Mouse (Mus musculus): ENCODE measurements at regions not wholly inside any gene's neighbourhood (a gene's known extent, or its start where the extent isn't known, plus 50 kb on each side); places are given as distances from the start of the nearest gene placed in this dataset.

- H3K4me3 ChIP-seq (ENCODE audit: low read depth, low read length): no peak overlapping the region
- no peaks in the 10 kb centered on the region for H3K27me3 ChIP-seq (ENCODE audit: control insufficient read depth, insufficient read depth, low read length)
- ATAC-seq (ENCODE audit: low FRiP score) (no peak), DNase-seq (ENCODE audit: low spot score, missing footprints) (no peak)
- H3K27ac ChIP-seq (ENCODE audit: low read depth, low read length): no peak overlapping the region
- no peak overlapping the region for H3K9ac ChIP-seq (ENCODE audit: low read length)
- no peaks in the 10 kb centered on the region for H3K36me3 ChIP-seq (ENCODE audit: control insufficient read depth, insufficient read depth, low read length)
- H3K4me2 ChIP-seq: no peak overlapping the region
- no peaks in the 10 kb centered on the region for H3K9me3 ChIP-seq (ENCODE audit: control insufficient read depth, low read length)
- H3K4me1 ChIP-seq (ENCODE audit: control insufficient read depth, insufficient read depth, low read length): no peaks in the 10 kb centered on the region
- 76% methylated on average over 5 of the region's 5 CpGs for WGBS
These were observed 212.2 kb downstream of the Gm10295 start for GRCm38 (mm10) chr7:71139068-71139467.

DNA sequence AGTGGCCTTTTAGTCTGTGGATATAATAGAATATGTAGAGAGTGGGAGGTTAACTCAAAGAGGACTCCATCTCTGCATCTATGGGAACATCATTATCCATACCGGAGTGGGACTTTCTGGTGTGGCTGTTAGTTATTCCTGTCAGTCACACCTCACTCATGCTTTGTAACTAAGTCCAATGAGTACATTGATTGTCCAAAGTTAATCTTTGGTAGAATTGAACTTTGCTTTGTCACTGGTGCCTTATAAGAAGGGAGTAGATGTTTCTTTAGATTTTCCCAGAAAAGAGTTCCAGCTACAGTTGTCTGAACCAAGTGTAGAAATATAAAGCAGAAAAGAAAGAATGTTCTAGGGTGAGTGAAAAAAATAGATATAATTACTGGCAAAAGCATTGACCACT is 221.3 kb downstream of the Gm10295 start:
- H3K27me3 ChIP-seq (ENCODE audit: control insufficient read depth, insufficient read depth, low read length): no peaks in the 10 kb centered on the region
- no peaks in the 10 kb centered on the region for H3K36me3 ChIP-seq (ENCODE audit: control insufficient read depth, insufficient read depth, low read length)
- ATAC-seq (ENCODE audit: low FRiP score) (no peak), DNase-seq (ENCODE audit: low spot score, missing footprints) (no peak)
- 91% methylated on average over 1 of the region's 1 CpGs for WGBS
- H3K27ac ChIP-seq (ENCODE audit: low read depth, low read length): no peak overlapping the region
- H3K4me2 ChIP-seq: no peak overlapping the region
- no peak overlapping the region for H3K4me3 ChIP-seq (ENCODE audit: low read depth, low read length)
- H3K4me1 ChIP-seq (ENCODE audit: control insufficient read depth, insufficient read depth, low read length): no peaks in the 10 kb centered on the region
- H3K9me3 ChIP-seq (ENCODE audit: control insufficient read depth, low read length): no peaks in the 10 kb centered on the region
- no peak overlapping the region for H3K9ac ChIP-seq (ENCODE audit: low read length)

DNA sequence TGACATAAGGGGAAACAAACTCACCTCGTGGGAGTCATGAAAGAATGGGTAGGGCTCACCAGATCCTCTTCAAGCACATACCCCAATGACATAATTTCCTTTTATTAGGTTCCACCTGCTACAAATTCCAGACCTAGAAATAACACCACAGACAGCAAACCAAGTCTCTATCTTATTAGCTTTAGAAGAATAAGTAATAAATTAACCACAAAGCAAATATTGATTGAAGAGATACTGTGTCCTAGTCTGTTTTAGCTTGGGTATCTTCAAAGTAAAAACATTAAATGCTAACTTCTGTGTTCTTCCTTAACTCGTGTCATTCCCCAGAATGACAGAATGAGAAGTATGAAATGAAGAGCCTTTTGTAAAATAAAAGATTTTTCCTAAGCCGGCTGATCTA is 222.4 kb downstream of the Gm10295 start:
- no peak for DNase-seq (ENCODE audit: low spot score, missing footprints)
- Histone ChIP-seq H3K4me1 (ENCODE audit: control insufficient read depth, insufficient read depth, low read length) (no peaks in the 10 kb centered on the region), H3K4me2 (no peak overlapping the region), H3K9ac (ENCODE audit: low read length) (no peak overlapping the region), H3K36me3 (ENCODE audit: control insufficient read depth, insufficient read depth, low read length) (no peaks in the 10 kb centered on the region), H3K9me3 (ENCODE audit: control insufficient read depth, low read length) (no peaks in the 10 kb centered on the region), H3K27me3 (ENCODE audit: control insufficient read depth, insufficient read depth, low read length) (no peaks in the 10 kb centered on the region), H3K4me3 (ENCODE audit: low read depth, low read length) (no peak overlapping the region), H3K27ac (ENCODE audit: low read depth, low read length) (no peak overlapping the region)
- 79% methylated on average over 3 of the region's 3 CpGs for WGBS
- no peak for ATAC-seq (ENCODE audit: low FRiP score)

DNA sequence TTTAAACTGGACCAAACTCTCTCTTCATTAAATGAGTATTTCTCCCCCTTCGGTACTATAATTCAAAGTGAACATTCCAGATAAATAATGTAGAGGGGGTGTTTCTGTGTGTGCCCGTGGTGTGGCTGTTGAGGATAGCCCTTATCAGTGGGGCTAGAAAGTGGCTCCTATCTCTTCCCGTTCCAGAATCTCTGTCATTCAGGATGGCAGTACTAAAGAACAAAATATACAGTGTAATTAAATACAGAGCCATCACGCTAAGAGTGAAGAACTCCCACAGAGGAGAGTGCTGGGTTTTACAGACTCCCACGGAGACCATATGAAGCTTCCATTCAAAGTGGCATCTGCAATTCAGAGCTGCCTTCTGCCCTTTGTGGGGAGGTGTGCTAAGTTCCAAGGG is 229.8 kb downstream of the Gm10295 start:
- Histone ChIP-seq H3K4me1 (ENCODE audit: control insufficient read depth, insufficient read depth, low read length) (no peaks in the 10 kb centered on the region), H3K27me3 (ENCODE audit: control insufficient read depth, insufficient read depth, low read length) (no peaks in the 10 kb centered on the region), H3K27ac (ENCODE audit: low read depth, low read length) (no peak overlapping the region), H3K36me3 (ENCODE audit: control insufficient read depth, insufficient read depth, low read length) (no peaks in the 10 kb centered on the region), H3K9me3 (ENCODE audit: control insufficient read depth, low read length) (no peaks in the 10 kb centered on the region), H3K9ac (ENCODE audit: low read length) (no peak overlapping the region), H3K4me3 (ENCODE audit: low read depth, low read length) (no peak overlapping the region), H3K4me2 (no peak overlapping the region)
- DNase-seq (ENCODE audit: low spot score, missing footprints) (no peak), ATAC-seq (ENCODE audit: low FRiP score) (no peak)
- 57% methylated on average over 5 of the region's 5 CpGs for WGBS

DNA sequence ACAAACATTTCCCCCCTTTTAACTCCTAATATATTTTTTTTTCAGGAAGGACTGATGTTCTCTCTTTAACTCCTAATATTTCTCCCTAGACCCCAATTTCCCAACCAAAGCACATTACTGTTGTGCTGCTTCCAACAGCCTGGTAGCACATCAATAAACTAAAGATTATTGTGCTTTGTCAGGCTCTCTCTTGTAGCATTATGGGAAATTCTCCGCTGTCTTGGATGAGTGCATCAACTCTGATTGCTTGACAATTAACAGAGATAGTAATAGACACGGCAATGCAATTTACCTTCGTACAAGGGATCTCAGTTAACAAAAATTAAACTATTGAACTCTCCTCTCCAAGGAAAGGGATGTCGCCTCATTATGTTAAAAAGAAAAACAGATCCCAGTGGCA is 230.3 kb downstream of the Gm10295 start:
- Histone ChIP-seq H3K36me3 (ENCODE audit: control insufficient read depth, insufficient read depth, low read length) (no peaks in the 10 kb centered on the region), H3K4me3 (ENCODE audit: low read depth, low read length) (no peak overlapping the region), H3K27ac (ENCODE audit: low read depth, low read length) (no peak overlapping the region), H3K4me1 (ENCODE audit: control insufficient read depth, insufficient read depth, low read length) (no peaks in the 10 kb centered on the region), H3K27me3 (ENCODE audit: control insufficient read depth, insufficient read depth, low read length) (no peaks in the 10 kb centered on the region), H3K9me3 (ENCODE audit: control insufficient read depth, low read length) (no peaks in the 10 kb centered on the region), H3K9ac (ENCODE audit: low read length) (no peak overlapping the region), H3K4me2 (no peak overlapping the region)
- DNase-seq (ENCODE audit: low spot score, missing footprints) (peak; percentile 70), ATAC-seq (ENCODE audit: low FRiP score) (no peak)
- 83% methylated on average over 4 of the region's 4 CpGs for WGBS

GRCm38 (mm10) chr7:71119987-71120386 is 231.3 kb downstream of the Gm10295 start:
- Histone ChIP-seq H3K9ac (ENCODE audit: low read length) (no peak overlapping the region), H3K27me3 (ENCODE audit: control insufficient read depth, insufficient read depth, low read length) (no peaks in the 10 kb centered on the region), H3K27ac (ENCODE audit: low read depth, low read length) (no peak overlapping the region), H3K9me3 (ENCODE audit: control insufficient read depth, low read length) (no peaks in the 10 kb centered on the region), H3K4me2 (no peak overlapping the region), H3K4me3 (ENCODE audit: low read depth, low read length) (no peak overlapping the region), H3K4me1 (ENCODE audit: control insufficient read depth, insufficient read depth, low read length) (no peaks in the 10 kb centered on the region), H3K36me3 (ENCODE audit: control insufficient read depth, insufficient read depth, low read length) (no peaks in the 10 kb centered on the region)
- DNase-seq (ENCODE audit: low spot score, missing footprints) (no peak), ATAC-seq (ENCODE audit: low FRiP score) (no peak)
- 82% methylated on average over 6 of the region's 6 CpGs for WGBS

DNA sequence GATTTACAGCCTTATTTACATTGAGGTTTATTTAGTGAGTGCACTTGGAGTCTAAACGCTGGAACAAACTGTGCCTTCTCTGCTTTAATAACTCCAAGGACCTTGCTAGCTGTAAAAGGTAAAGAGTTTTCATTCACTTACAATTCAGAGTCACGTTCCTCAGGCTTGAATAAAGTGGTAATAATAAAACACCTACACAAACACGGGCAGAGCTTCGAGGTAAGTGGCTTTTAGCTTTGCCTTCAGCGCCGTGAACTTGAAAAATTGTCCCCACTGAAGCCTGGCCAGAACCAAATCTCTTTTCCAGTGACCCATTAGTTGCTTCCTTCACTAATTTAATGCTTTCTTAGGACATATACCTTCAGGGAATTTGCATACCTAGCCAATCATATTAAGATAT is 244.2 kb downstream of the Gm10295 start:
- Histone ChIP-seq H3K9ac (ENCODE audit: low read length) (no peak overlapping the region), H3K4me1 (ENCODE audit: control insufficient read depth, insufficient read depth, low read length) (no peaks in the 10 kb centered on the region), H3K27ac (ENCODE audit: low read depth, low read length) (no peak overlapping the region), H3K9me3 (ENCODE audit: control insufficient read depth, low read length) (no peaks in the 10 kb centered on the region), H3K36me3 (ENCODE audit: control insufficient read depth, insufficient read depth, low read length) (no peaks in the 10 kb centered on the region), H3K4me2 (no peak overlapping the region), H3K27me3 (ENCODE audit: control insufficient read depth, insufficient read depth, low read length) (no peaks in the 10 kb centered on the region), H3K4me3 (ENCODE audit: low read depth, low read length) (no peak overlapping the region)
- 90% methylated on average over 6 of the region's 6 CpGs for WGBS
- DNase-seq (ENCODE audit: low spot score, missing footprints): no peak
- ATAC-seq (ENCODE audit: low FRiP score): no peak

DNA sequence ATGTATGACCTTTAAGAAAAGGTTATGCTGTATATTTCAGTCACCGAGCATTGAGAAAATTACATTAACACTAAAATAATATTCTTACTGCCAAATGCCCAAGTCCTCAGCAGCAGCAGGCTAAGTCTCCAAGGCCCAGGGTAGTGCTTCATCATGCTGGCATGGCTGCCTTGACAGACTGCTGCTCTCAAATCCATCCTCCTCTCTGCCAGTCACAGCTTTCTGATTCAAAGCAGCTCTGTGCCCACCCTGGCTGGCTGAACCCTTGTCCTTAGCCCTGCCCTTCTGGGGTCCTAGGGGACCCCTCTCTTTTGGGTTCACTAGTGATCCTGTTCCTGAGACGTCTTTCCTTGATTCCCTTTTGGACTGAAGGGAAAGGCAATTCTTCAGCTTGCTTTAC is 251.0 kb downstream of the Gm10295 start:
- no peak for ATAC-seq (ENCODE audit: low FRiP score)
- Histone ChIP-seq H3K4me2 (no peak overlapping the region), H3K27me3 (ENCODE audit: control insufficient read depth, insufficient read depth, low read length) (no peaks in the 10 kb centered on the region), H3K9me3 (ENCODE audit: control insufficient read depth, low read length) (no peaks in the 10 kb centered on the region), H3K27ac (ENCODE audit: low read depth, low read length) (no peak overlapping the region), H3K36me3 (ENCODE audit: control insufficient read depth, insufficient read depth, low read length) (no peaks in the 10 kb centered on the region), H3K4me1 (ENCODE audit: control insufficient read depth, insufficient read depth, low read length) (no peaks in the 10 kb centered on the region), H3K4me3 (ENCODE audit: low read depth, low read length) (no peak overlapping the region), H3K9ac (ENCODE audit: low read length) (no peak overlapping the region)
- 79% methylated on average over 2 of the region's 2 CpGs for WGBS
- no peak for DNase-seq (ENCODE audit: low spot score, missing footprints)

GRCm38 (mm10) chr7:71098276-71098675 is 253.0 kb downstream of the Gm10295 start:
- Histone ChIP-seq H3K9me3 (ENCODE audit: control insufficient read depth, low read length) (no peaks in the 10 kb centered on the region), H3K9ac (ENCODE audit: low read length) (no peak overlapping the region), H3K36me3 (ENCODE audit: control insufficient read depth, insufficient read depth, low read length) (no peaks in the 10 kb centered on the region), H3K27me3 (ENCODE audit: control insufficient read depth, insufficient read depth, low read length) (no peaks in the 10 kb centered on the region), H3K4me2 (no peak overlapping the region), H3K4me1 (ENCODE audit: control insufficient read depth, insufficient read depth, low read length) (no peaks in the 10 kb centered on the region), H3K4me3 (ENCODE audit: low read depth, low read length) (no peak overlapping the region), H3K27ac (ENCODE audit: low read depth, low read length) (no peak overlapping the region)
- DNase-seq (ENCODE audit: low spot score, missing footprints): no peak
- WGBS: 51% methylated on average over 4 of the region's 4 CpGs
- ATAC-seq (ENCODE audit: low FRiP score): no peak

All from midbrain, embryonic 11.5 days (tissue).